Mouse (Mus musculus): Measurements from ENCODE around the gene Zic5.

The Zic5 gene

GRCm38 (mm10) chr14:122464763-122465741 lies at the start of gene Zic5:
Gene Zic5, minus strand, starts transcription at chr14:122465677.
- peak; percentile 95 for DNase-seq

- DNase-seq = no peak
Observed at GRCm38 (mm10) chr14:122513511-122514036, 48.1 kb upstream of the Zic5 start.

- DNase-seq = no peak
Observed at GRCm38 (mm10) chr14:122511519-122511918, 46.0 kb upstream of the Zic5 start.

DNA sequence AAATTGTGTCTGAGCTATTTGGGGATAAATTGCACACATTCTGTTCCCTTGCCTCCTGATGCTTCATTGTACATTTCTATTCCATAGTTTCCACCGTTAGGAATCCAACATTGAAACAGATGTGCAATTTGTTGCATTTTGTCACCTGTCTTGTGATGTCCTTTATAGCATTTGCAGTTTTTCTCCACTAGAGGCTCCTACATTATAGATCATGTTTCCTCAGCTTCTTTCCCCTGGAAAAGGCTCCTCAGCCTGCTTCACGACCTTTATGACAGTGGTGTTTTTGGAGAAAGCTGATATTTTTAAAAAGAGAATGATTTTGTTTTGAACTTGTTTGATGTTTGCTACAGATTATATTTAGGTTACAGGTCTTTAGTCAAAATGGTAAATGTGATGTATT lies 43.6 kb upstream of the Zic5 start:
- peak; percentile 34 for DNase-seq

DNA sequence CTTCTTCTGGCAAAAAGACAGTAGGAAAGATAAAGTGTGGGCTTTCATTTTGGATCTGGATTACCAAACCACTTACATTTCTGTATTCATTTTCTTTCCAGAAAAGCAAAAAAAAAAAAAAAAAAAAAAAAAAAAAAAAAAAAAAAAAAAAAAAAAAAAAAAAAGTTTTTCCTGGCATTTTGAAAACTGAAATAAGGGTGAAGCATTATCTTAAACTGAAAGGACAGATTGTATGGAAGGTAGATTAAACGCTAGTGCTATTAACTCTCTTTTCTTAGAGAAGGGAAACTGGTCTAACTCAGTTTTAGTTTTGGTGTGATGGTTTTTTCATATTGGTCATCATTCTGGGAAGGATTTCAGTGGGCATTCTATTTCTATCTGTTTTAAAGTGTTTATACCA lies 26.5 kb upstream of the Zic5 start:
- no peak for DNase-seq

GRCm38 (mm10) chr14:122491521-122491920 lies 26.0 kb upstream of the Zic5 start:
- no peak for DNase-seq

DNA sequence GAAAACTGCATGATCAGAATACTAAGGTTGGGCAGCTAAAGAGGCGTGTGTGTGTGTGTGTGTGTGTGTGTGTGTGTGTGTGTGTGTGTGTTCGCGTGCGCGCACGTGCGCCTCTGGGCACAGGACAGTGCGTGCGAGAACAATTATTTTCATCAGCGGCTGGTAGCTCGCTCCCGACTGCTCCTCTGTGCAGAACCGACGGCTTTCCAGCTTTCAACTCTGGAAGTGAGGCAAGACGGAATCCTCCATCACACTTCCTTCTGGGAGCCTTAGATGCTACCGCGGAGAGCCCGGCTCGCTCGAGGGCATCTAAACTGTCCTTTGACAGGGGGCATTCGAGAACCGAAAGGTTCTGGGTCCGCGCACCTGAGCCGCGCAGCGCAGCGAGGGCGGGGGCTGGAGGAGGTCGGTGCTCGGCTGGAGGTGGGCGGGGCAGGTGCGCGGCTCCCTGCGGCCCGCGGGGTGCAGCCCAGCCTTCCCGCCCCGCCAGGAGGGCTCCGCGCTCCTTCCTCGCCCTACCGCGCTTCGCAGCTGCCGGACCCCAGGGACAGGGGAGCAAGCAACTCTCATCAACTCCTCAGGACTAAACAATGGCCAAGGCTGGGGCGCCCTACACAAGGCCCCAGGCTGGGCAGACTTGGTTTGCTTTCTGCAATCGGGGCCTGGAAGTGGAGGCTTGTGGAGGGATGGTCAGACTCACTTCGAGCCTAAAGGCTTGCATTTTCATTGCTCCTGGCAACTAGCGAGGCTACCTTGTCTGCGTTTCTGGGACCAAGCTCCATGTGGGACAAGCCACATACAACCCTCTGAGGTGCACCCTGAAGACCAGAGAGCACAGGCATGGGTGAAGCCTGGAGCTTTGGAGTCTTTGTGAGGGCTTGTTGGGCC lies 25.2 kb upstream of the Zic5 start, which contains the start of gene Gm10837:
Gene Gm10837, plus strand, starts transcription at position 146 of the 888 bp plus-strand sequence.
- peak; percentile 68 for DNase-seq

GRCm38 (mm10) chr14:122489686-122490414 lies 24.4 kb upstream of the Zic5 start:
- DNase-seq = peak; percentile 64

DNA sequence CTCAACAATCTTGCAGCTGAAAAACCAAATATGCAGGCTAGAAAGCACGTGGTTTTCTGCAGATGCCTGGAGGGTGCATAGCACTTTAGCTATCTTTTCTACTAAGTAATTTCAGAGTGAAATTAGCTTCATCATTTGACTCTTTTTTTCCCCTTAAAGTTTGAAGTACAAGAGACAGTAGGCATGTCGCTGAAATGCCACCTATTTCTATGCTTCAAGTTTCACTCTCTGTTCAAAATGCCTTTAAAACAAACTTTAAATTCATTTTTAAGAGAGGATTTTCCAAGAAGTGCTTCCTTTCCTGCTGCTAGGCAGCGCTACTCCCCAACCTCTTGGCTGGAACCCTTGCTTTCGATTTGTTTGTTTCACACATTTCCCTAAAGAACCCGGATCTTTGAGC lies 23.6 kb upstream of the Zic5 start:
- DNase-seq = peak; percentile 57

DNA sequence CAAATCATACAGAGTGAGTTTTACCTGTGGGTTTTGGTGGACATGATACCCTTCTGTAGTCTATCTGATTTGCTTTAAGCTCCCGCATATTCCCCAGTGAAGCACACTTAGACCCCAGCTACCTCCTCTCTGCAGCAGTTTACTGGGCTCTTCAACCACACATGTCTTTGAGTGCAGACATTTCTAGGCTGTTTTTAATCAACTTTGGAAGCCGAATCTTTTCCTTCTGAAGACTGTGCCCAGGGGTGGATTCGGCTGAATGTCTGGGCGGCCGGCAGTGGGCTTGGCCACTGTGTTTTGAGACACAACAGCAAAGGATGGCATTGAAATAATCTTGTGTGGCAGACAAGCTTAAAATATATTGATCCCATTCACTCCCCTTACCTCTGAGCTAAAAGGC lies 21.9 kb upstream of the Zic5 start:
- peak; percentile 47 for DNase-seq

DNA sequence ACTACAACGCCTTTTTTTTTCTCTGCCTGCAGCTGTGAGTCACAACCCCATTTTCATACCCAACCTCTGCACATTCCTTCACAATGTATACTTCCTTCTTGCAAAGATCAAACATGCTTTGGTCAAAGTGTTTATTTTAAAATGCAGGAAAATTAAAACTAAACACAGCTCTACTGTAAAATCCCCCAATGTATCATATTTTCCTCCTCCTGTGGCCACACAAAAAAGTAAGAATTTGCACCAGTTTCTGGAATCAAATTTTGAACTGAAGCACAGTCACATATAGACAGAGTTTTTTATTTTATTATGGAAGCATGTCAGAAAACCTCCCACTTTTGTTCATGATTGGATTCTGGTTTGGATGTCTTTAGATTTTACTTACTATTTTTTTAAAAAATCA lies 21.1 kb upstream of the Zic5 start:
- DNase-seq = peak; percentile 7

DNA sequence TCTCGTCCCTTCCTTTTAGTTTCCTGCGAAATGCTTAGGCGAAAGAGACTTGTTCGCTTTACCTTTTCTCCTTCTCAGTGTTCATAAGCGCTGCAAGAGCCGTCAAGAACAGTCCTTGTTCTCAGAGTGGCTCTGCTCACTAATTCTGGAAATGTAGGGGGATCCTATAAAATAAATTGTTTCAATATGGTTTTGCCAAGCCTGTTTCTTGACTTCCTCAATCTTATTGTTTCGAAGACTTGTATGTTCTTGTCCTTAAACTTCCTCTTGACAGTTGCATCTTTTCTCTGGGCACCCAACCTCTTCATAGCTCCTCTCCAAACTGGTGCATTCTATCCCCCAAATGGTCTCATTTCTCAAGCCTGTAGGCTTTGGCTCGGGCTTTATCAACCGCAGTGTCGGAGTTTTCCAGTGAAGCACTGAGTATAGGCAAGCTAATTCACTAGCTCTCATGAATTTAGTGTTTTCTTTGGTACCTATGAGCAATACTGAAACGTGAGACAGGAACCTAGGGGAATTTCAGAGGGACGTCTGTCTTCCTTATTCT lies 20.2 kb upstream of the Zic5 start:
- peak; percentile 50 for DNase-seq

- DNase-seq = peak; percentile 70
Observed at GRCm38 (mm10) chr14:122484844-122485551, 19.5 kb upstream of the Zic5 start.

- no peak for DNase-seq
Observed at GRCm38 (mm10) chr14:122484458-122484843, 19.0 kb upstream of the Zic5 start.

GRCm38 (mm10) chr14:122483556-122484421 lies 18.3 kb upstream of the Zic5 start:
- peak; percentile 31 for DNase-seq

GRCm38 (mm10) chr14:122483024-122483385 lies 17.5 kb upstream of the Zic5 start:
- DNase-seq = no peak

DNA sequence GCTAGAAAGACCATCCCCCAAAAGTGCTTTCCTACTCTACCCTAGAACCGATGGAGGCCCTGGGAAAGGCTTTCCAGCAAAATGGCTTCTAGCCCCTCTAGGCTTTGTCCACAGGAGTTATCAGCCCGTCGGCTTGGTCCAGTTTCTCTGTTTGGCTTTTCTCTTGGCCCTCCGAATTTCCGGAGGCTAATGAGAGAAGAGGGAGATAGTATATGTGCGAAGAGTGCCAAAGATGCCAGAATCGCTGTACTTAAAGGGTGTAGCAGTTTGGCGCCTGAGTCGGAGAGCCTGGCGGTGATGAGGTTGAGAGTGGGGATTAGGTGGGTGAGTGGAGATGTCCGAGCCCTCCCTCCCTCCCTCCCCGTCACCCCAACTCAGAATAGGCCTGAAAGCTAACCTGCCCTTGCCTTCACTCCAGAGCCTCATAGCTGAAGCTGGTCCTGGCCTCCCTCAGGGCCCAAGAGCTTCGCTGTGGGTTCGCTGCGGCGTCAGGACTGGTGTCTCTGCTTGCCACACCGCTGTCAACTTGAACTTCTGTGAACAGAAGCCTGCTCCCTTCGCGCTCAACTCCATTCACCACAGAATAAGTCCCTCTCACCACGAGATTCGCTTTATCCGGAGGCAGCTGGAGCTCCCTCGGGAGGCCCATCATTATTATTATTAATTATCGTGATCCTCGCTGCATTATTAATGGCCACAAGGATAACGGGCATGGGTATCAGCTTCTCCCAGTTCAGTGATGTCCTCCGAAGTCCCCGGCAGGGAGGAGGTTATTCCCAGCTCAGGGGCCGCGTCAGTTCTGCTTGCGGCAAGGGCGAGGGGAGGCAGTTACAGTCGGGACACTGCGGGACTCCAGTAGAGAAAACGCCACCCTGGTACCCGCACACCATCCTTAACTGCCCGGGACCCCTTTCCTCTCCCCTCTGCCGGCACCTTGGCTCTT lies 16.9 kb upstream of the Zic5 start:
- peak; percentile 85 for DNase-seq

GRCm38 (mm10) chr14:122481181-122481580 lies 15.7 kb upstream of the Zic5 start:
- DNase-seq = peak; percentile 53

GRCm38 (mm10) chr14:122480355-122480754 lies 14.9 kb upstream of the Zic5 start:
- DNase-seq = peak; percentile 37

All from retina, postnatal 1 day (tissue).